Mouse (Mus musculus) kidney, postnatal 14 days (tissue): ENCODE measurements around the gene Ces1f.
A peak's percentile ranks its signal among the peaks of the same experiment; 100 is the strongest.
"Not testable (repeated sequence)": the region's sequence is repeated elsewhere in the genome, so short reads cannot be mapped to it uniquely, and the experiment has no call there.

ENCODE experiments used
- DNase-seq: peaks from one replicate; pipeline ENCODE4 v3.0.0; 2022; ENCODE audit warnings: mixed read lengths

Ces1f gene

GRCm38 (mm10) chr8:93279556-93279955 is at the start of gene Ces1f:
Gene Ces1f, minus strand, starts transcription at chr8:93279747.
- DNase-seq, result no peak

GRCm38 (mm10) chr8:93325123-93325522 is 45.6 kb upstream of the Ces1f start:
- DNase-seq, result peak; percentile 8

- no peak for DNase-seq
Observed at GRCm38 (mm10) chr8:93317031-93317430, 37.5 kb upstream of the Ces1f start.

GRCm38 (mm10) chr8:93315557-93315956 is 36.0 kb upstream of the Ces1f start:
- DNase-seq, result no peak

- DNase-seq, result no peak
Observed at GRCm38 (mm10) chr8:93283896-93284295, 4.3 kb upstream of the Ces1f start.

- DNase-seq, result no peak
Observed at GRCm38 (mm10) chr8:93282349-93282748, 2.8 kb upstream of the Ces1f start.

GRCm38 (mm10) chr8:93278176-93278805 is 1.3 kb downstream of the Ces1f start:
- DNase-seq, result no peak

- no peak for DNase-seq
Observed at GRCm38 (mm10) chr8:93274609-93275008, 4.9 kb downstream of the Ces1f start.

GRCm38 (mm10) chr8:93273321-93273720 is 6.2 kb downstream of the Ces1f start:
- peak; percentile 6 for DNase-seq

- peak; percentile 46 for DNase-seq
Observed at GRCm38 (mm10) chr8:93272686-93273085, 6.9 kb downstream of the Ces1f start.

GRCm38 (mm10) chr8:93261436-93261835 is 18.1 kb downstream of the Ces1f start:
- peak; percentile 12 for DNase-seq

GRCm38 (mm10) chr8:93252400-93252925 is 27.1 kb downstream of the Ces1f start:
- no peak for DNase-seq

GRCm38 (mm10) chr8:93246057-93246456 is 33.5 kb downstream of the Ces1f start:
- no peak for DNase-seq

GRCm38 (mm10) chr8:93239884-93240283 is 39.7 kb downstream of the Ces1f start:
- DNase-seq, result no peak

- DNase-seq, result no peak
Observed at GRCm38 (mm10) chr8:93235681-93236080, 43.9 kb downstream of the Ces1f start.

GRCm38 (mm10) chr8:93234706-93235105 is 44.8 kb downstream of the Ces1f start:
- no peak for DNase-seq

GRCm38 (mm10) chr8:93234068-93234467 is 45.5 kb downstream of the Ces1f start:
- DNase-seq, result no peak

GRCm38 (mm10) chr8:93229446-93229845 is 50.1 kb downstream of the Ces1f start, which contains the start of gene Ces1e:
Gene Ces1e, minus strand, starts transcription at chr8:93229619.
- peak; percentile 7 for DNase-seq

GRCm38 (mm10) chr8:93228673-93229370 is 50.7 kb downstream of the Ces1f start:
- DNase-seq, result peak; percentile 25

- not testable (repeated sequence) for DNase-seq
Observed at GRCm38 (mm10) chr8:93226471-93226870, 53.1 kb downstream of the Ces1f start.

GRCm38 (mm10) chr8:93221896-93222295 is 57.7 kb downstream of the Ces1f start:
- DNase-seq, result no peak

GRCm38 (mm10) chr8:93217867-93218266 is 61.7 kb downstream of the Ces1f start:
- no peak for DNase-seq

GRCm38 (mm10) chr8:93217375-93217774 is 62.2 kb downstream of the Ces1f start:
- DNase-seq, result no peak

GRCm38 (mm10) chr8:93211091-93211490 is 68.5 kb downstream of the Ces1f start:
- no peak for DNase-seq
